Mouse (Mus musculus) gastrocnemius, postnatal 4 days (tissue): Measurements from ENCODE around the gene Map4k4. TPM values are rescaled to one million over a fixed set of nuclear protein-coding genes. Genes with fewer than 3 reads are reported as not detected.

Source experiments
- DNase-seq, 2 experiments: peaks; one replicate each; pipeline ENCODE4 v3.0.0; 2021 to 2022; ENCODE audit warnings: low spot score in 2 of 2, mixed read lengths in 2 of 2
- total RNA-seq, 2 experiments: library from RNA; stranded (reverse); gene quantifications; 2 replicates each; pipeline ENCODE4 v1.2.3; 2021

The Map4k4 gene
- total RNA-seq, 2 experiments from 2014 or later, result 156 to 168 TPM

- DNase-seq, result no peak
These were observed 89.3 kb downstream of the Map4k4 start for GRCm38 (mm10) chr1:39990041-39990440.

- no peak for DNase-seq
These were observed 93.2 kb downstream of the Map4k4 start for GRCm38 (mm10) chr1:39993921-39994320.

GRCm38 (mm10) chr1:39995593-39995992 is 94.9 kb downstream of the Map4k4 start:
- DNase-seq, result no peak

GRCm38 (mm10) chr1:40000476-40000875 is 99.8 kb downstream of the Map4k4 start:
- no peak for DNase-seq

- DNase-seq, result no peak
These were observed 100.2 kb downstream of the Map4k4 start for GRCm38 (mm10) chr1:40000899-40001298.

- no peak for DNase-seq
These were observed 101.5 kb downstream of the Map4k4 start for GRCm38 (mm10) chr1:40002129-40002727.

GRCm38 (mm10) chr1:40006043-40006651 is 105.4 kb downstream of the Map4k4 start:
- no peak for DNase-seq

- DNase-seq, result no peak
These were observed 107.3 kb downstream of the Map4k4 start for GRCm38 (mm10) chr1:40007962-40008471.

- no peak for DNase-seq
These were observed 112.0 kb downstream of the Map4k4 start for GRCm38 (mm10) chr1:40012696-40013095.

GRCm38 (mm10) chr1:40015066-40015678 is 114.5 kb downstream of the Map4k4 start:
- no peak for DNase-seq

- DNase-seq, result no peak
These were observed 120.9 kb downstream of the Map4k4 start for GRCm38 (mm10) chr1:40021617-40022016.

GRCm38 (mm10) chr1:40022472-40023135 is 121.9 kb downstream of the Map4k4 start:
- DNase-seq, result no peak

- no peak for DNase-seq
These were observed 122.5 kb downstream of the Map4k4 start for GRCm38 (mm10) chr1:40023206-40023605.

GRCm38 (mm10) chr1:40023748-40024147 is 123.0 kb downstream of the Map4k4 start:
- DNase-seq, result no peak

- DNase-seq, result no peak
These were observed 124.0 kb downstream of the Map4k4 start for GRCm38 (mm10) chr1:40024554-40025320.

- DNase-seq, result no peak
These were observed 124.7 kb downstream of the Map4k4 start for GRCm38 (mm10) chr1:40025416-40025815.

GRCm38 (mm10) chr1:40027116-40027620 is 126.5 kb downstream of the Map4k4 start:
- DNase-seq, result no peak

- DNase-seq, result no peak
These were observed 127.7 kb downstream of the Map4k4 start for GRCm38 (mm10) chr1:40028207-40028998.

GRCm38 (mm10) chr1:40029597-40029996 is 128.9 kb downstream of the Map4k4 start:
- no peak for DNase-seq
